Mouse (Mus musculus): ENCODE data around the gene Ttll4. TPM values are rescaled to one million over a fixed set of nuclear protein-coding genes. Genes with fewer than 3 reads are reported as not detected.

Ttll4 gene
- polyA plus RNA-seq, 1 experiment: 0.24 TPM

DNA sequence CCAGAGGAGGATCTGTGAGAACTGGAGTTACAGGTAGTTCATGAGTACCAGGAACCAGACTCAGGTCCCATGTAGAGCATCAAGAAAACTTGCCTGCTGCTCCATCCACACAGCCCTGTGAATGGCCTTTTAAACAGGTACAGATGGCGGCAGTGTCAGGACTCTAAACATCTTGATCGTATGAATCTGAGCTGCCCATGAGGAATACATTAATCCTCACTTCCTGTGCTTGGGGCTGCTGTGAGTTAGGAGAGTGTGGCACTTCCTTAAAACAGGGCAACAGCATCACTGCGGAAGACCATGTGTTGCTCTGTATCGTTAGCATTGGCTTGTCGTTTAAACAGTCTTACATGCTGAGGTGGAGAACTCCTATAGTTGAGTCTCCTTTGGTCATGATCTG is 53.9 kb downstream of the Ttll4 start:
- Histone ChIP-seq H3K4me1 (ENCODE audit: control insufficient read depth) (peaks cover 5% of the 10 kb centered on the region), H3K4me3 (replicated peaks) (no peak overlapping the region), H3K36me3 (ENCODE audit: control insufficient read depth) (no peaks in the 10 kb centered on the region), H3K9me3 (ENCODE audit: control insufficient read depth, low read length) (no peaks in the 10 kb centered on the region), H3K27me3 (ENCODE audit: control insufficient read depth) (peaks cover 27% of the 10 kb centered on the region)
- TF ChIP-seq GATA1 (IDR thresholded peaks at IDR 0.05; ENCODE audit: low read length): no peak

DNA sequence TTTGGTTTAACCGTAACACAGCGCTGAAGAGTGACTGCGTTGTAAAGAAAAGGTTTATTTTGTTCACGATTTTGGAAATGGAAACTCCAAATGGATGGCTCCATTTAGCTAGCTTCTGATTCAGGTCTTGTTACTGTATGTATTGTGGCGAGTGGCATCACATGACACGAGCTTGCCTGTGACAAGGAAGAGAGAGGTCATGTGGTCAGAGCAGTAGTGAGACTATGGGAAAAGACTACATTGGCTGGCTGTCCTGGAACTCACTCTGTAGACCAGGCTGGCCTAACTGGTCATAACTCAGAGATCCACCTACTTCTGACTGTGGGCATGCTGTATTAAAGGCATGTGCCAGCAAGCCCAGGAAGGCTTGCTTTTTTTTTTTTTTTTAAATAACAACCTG is 54.3 kb downstream of the Ttll4 start:
- Histone ChIP-seq H3K36me3 (ENCODE audit: control insufficient read depth) (no peaks in the 10 kb centered on the region), H3K4me3 (replicated peaks) (no peak overlapping the region), H3K4me1 (ENCODE audit: control insufficient read depth) (peaks cover 5% of the 10 kb centered on the region), H3K27me3 (ENCODE audit: control insufficient read depth) (peaks cover 27% of the 10 kb centered on the region), H3K9me3 (ENCODE audit: control insufficient read depth, low read length) (no peaks in the 10 kb centered on the region)
- TF ChIP-seq GATA1 (IDR thresholded peaks at IDR 0.05; ENCODE audit: low read length): no peak
- no peak for TF ChIP-seq TAL1 (IDR thresholded peaks at IDR 0.05; ENCODE audit: low read length)

DNA sequence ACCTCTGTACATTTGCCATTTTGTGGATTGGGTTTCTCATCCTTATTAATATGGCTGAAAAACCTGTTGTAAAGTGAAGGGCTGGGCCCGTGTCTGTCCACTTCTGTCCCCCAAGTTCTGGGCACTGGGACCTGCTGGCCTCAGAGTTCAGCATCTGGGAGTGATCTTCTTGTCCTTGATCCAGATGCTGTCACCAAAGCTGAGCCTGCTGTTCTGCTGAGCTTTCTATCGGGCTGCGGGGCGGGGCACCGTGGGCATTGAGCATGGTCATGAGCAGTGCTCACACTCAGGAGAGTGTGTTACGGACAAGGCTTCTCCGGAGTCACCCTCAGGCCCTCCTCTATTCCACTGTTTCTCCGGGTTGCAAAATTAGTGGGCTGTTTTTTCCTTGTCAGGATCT is 56.6 kb downstream of the Ttll4 start:
- H3K4me3 ChIP-seq (replicated peaks): no peak overlapping the region
- TF ChIP-seq TAL1 (IDR thresholded peaks at IDR 0.05; ENCODE audit: low read length): no peak
- no peak for TF ChIP-seq GATA1 (IDR thresholded peaks at IDR 0.05; ENCODE audit: low read length)
- no peaks in the 10 kb centered on the region for H3K36me3 ChIP-seq (ENCODE audit: control insufficient read depth)
- peaks cover 19% of the 10 kb centered on the region for H3K27me3 ChIP-seq (ENCODE audit: control insufficient read depth)
- H3K4me1 ChIP-seq (ENCODE audit: control insufficient read depth): peaks cover 3% of the 10 kb centered on the region
- H3K9me3 ChIP-seq (ENCODE audit: control insufficient read depth, low read length): no peaks in the 10 kb centered on the region

- no peaks in the 10 kb centered on the region for H3K9me3 ChIP-seq (ENCODE audit: control insufficient read depth, low read length)
- TF ChIP-seq GATA1 (IDR thresholded peaks at IDR 0.05; ENCODE audit: low read length) (no peak), TAL1 (IDR thresholded peaks at IDR 0.05; ENCODE audit: low read length) (no peak)
- H3K4me3 ChIP-seq (replicated peaks): no peak overlapping the region
- no peaks in the 10 kb centered on the region for H3K36me3 ChIP-seq (ENCODE audit: control insufficient read depth)
- no peaks in the 10 kb centered on the region for H3K4me1 ChIP-seq (ENCODE audit: control insufficient read depth)
- peaks cover 8% of the 10 kb centered on the region for H3K27me3 ChIP-seq (ENCODE audit: control insufficient read depth)
Measured at GRCm38 (mm10) chr1:74719281-74719680, 57.7 kb downstream of the Ttll4 start.

GRCm38 (mm10) chr1:74721657-74722056 is 60.1 kb downstream of the Ttll4 start:
- H3K36me3 ChIP-seq (ENCODE audit: control insufficient read depth): no peaks in the 10 kb centered on the region
- H3K27me3 ChIP-seq (ENCODE audit: control insufficient read depth): no peaks in the 10 kb centered on the region
- H3K4me1 ChIP-seq (ENCODE audit: control insufficient read depth): no peaks in the 10 kb centered on the region
- no peak overlapping the region for H3K4me3 ChIP-seq (replicated peaks)
- H3K9me3 ChIP-seq (ENCODE audit: control insufficient read depth, low read length): no peaks in the 10 kb centered on the region
- TF ChIP-seq GATA1 (IDR thresholded peaks at IDR 0.05; ENCODE audit: low read length) (no peak), TAL1 (IDR thresholded peaks at IDR 0.05; ENCODE audit: low read length) (no peak)

DNA sequence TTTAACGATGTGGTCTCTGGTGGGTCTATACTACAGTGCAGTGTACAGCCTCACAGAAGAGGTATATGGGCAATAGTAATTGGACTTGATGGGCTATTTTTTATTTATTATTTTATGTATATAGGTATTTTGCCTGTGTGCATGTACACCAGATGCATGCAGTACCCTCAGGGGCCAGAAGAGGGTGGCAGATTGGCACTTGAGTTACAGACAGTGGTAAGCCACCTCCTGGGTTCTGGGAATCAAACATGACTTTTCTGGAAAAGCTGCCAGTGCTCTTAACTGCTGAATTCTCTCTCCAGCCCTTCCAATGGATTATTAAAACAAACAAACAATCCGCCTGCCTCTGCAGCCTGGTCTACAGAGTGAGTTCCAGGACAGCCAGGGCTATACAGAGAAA is 62.2 kb downstream of the Ttll4 start:
- no peak overlapping the region for H3K4me3 ChIP-seq (replicated peaks)
- H3K27me3 ChIP-seq (ENCODE audit: control insufficient read depth): no peaks in the 10 kb centered on the region
- no peaks in the 10 kb centered on the region for H3K36me3 ChIP-seq (ENCODE audit: control insufficient read depth)
- no peaks in the 10 kb centered on the region for H3K9me3 ChIP-seq (ENCODE audit: control insufficient read depth, low read length)
- no peaks in the 10 kb centered on the region for H3K4me1 ChIP-seq (ENCODE audit: control insufficient read depth)
- TF ChIP-seq TAL1 (IDR thresholded peaks at IDR 0.05; ENCODE audit: low read length) (no peak), GATA1 (IDR thresholded peaks at IDR 0.05; ENCODE audit: low read length) (no peak)

DNA sequence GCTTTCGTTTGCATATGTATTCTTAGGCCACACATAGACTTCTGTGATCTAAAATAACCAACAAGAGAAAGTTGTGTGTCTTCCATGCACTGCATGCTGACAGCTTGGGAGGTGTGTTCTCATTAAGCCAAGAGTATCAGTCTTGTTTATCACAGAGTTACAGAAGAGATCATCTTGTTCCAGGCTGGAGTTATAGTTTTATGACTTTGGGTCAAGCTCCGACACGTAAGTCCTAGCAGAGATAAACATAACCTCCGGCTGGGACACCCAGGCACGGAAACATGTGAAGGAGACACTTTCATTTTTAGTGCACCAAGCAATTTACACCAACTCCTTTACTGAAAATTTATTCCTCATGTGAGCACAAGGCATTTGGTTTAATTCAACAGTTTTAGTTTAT is 64.6 kb downstream of the Ttll4 start:
- TF ChIP-seq GATA1 (IDR thresholded peaks at IDR 0.05; ENCODE audit: low read length) (no peak), TAL1 (IDR thresholded peaks at IDR 0.05; ENCODE audit: low read length) (no peak)
- no peak overlapping the region for H3K4me3 ChIP-seq (replicated peaks)
- no peaks in the 10 kb centered on the region for H3K4me1 ChIP-seq (ENCODE audit: control insufficient read depth)
- no peaks in the 10 kb centered on the region for H3K27me3 ChIP-seq (ENCODE audit: control insufficient read depth)
- no peaks in the 10 kb centered on the region for H3K36me3 ChIP-seq (ENCODE audit: control insufficient read depth)
- H3K9me3 ChIP-seq (ENCODE audit: control insufficient read depth, low read length): no peaks in the 10 kb centered on the region

GRCm38 (mm10) chr1:74726674-74727073 is 65.1 kb downstream of the Ttll4 start:
- no peak for TF ChIP-seq TAL1 (IDR thresholded peaks at IDR 0.05; ENCODE audit: low read length)
- no peak for TF ChIP-seq GATA1 (IDR thresholded peaks at IDR 0.05; ENCODE audit: low read length)
- Histone ChIP-seq H3K27me3 (ENCODE audit: control insufficient read depth) (no peaks in the 10 kb centered on the region), H3K4me1 (ENCODE audit: control insufficient read depth) (no peaks in the 10 kb centered on the region), H3K36me3 (ENCODE audit: control insufficient read depth) (no peaks in the 10 kb centered on the region), H3K9me3 (ENCODE audit: control insufficient read depth, low read length) (no peaks in the 10 kb centered on the region), H3K4me3 (replicated peaks) (no peak overlapping the region)

GRCm38 (mm10) chr1:74728446-74728845 is 66.9 kb downstream of the Ttll4 start:
- Histone ChIP-seq H3K4me3 (replicated peaks) (no peak overlapping the region), H3K9me3 (ENCODE audit: control insufficient read depth, low read length) (no peaks in the 10 kb centered on the region), H3K36me3 (ENCODE audit: control insufficient read depth) (no peaks in the 10 kb centered on the region), H3K27me3 (ENCODE audit: control insufficient read depth) (no peaks in the 10 kb centered on the region), H3K4me1 (ENCODE audit: control insufficient read depth) (no peaks in the 10 kb centered on the region)
- TF ChIP-seq TAL1 (IDR thresholded peaks at IDR 0.05; ENCODE audit: low read length) (no peak), GATA1 (IDR thresholded peaks at IDR 0.05; ENCODE audit: low read length) (no peak)

GRCm38 (mm10) chr1:74736977-74737376 is 75.4 kb downstream of the Ttll4 start:
- H3K9me3 ChIP-seq (ENCODE audit: control insufficient read depth, low read length): no peaks in the 10 kb centered on the region
- no peaks in the 10 kb centered on the region for H3K4me1 ChIP-seq (ENCODE audit: control insufficient read depth)
- H3K27me3 ChIP-seq (ENCODE audit: control insufficient read depth): no peaks in the 10 kb centered on the region
- TF ChIP-seq GATA1 (IDR thresholded peaks at IDR 0.05; ENCODE audit: low read length) (no peak), TAL1 (IDR thresholded peaks at IDR 0.05; ENCODE audit: low read length) (no peak)
- H3K36me3 ChIP-seq (ENCODE audit: control insufficient read depth): no peaks in the 10 kb centered on the region
- no peak overlapping the region for H3K4me3 ChIP-seq (replicated peaks)
